Mouse (Mus musculus): Measurements from ENCODE around the gene Ppp1r37. TPM values are rescaled to one million over a fixed set of nuclear protein-coding genes. Genes with fewer than 3 reads are reported as not detected.

The Ppp1r37 gene
- polyA plus RNA-seq (2012; rRNA removed) = 17.7 and 19.6 TPM in 2 replicates

DNA sequence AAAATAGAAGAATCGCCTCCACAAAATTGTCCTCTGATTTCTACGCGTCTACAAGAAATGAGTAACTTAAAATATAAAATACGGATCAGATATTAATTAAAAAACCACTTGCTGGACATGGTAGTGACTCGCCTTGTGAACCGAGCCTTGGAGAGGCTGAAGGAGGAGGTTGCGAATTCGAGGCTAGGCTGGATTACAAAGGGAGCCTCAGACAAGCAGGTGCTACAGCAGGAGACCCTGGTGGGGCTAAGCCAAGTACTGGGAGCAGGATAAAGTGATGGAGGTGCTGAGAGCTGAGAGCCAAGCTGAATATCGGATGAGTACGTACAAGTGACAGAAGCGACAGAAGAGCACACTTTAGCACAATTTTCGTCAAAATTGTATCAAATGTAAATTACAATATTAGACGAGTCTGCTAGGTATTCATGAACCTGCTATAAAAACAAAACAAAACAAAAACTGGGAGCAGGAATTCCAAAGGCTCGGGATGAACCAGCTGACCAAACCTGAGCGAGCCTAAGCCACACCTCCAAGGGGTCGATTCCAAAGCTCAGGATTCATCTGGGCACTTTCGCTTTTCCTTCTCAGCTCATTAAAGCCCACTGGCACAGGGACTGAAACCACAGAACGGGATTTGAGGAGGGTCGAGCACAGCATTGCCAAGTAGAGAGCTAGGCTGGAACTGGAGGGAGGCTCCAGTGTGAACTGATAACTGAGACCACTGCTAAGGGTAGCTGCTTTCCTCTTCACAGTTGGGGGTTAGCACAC lies at the start of gene Ppp1r37:
TSS of gene Ppp1r37 (minus strand) at position 434 of the 768 bp plus-strand sequence.

GRCm38 (mm10) chr7:19603849-19604605 lies 41.2 kb upstream of the Ppp1r37 start, which contains the start of gene Clasrp:
TSS of gene Clasrp (minus strand) at chr7:19604486.

GRCm38 (mm10) chr7:19577141-19577852 lies 14.4 kb upstream of the Ppp1r37 start, which contains the start of the genes Zfp296 and Gemin7:
TSS of gene Zfp296 (plus strand) at chr7:19577287.
TSS of gene Gemin7 (minus strand) at chr7:19577595.

DNA sequence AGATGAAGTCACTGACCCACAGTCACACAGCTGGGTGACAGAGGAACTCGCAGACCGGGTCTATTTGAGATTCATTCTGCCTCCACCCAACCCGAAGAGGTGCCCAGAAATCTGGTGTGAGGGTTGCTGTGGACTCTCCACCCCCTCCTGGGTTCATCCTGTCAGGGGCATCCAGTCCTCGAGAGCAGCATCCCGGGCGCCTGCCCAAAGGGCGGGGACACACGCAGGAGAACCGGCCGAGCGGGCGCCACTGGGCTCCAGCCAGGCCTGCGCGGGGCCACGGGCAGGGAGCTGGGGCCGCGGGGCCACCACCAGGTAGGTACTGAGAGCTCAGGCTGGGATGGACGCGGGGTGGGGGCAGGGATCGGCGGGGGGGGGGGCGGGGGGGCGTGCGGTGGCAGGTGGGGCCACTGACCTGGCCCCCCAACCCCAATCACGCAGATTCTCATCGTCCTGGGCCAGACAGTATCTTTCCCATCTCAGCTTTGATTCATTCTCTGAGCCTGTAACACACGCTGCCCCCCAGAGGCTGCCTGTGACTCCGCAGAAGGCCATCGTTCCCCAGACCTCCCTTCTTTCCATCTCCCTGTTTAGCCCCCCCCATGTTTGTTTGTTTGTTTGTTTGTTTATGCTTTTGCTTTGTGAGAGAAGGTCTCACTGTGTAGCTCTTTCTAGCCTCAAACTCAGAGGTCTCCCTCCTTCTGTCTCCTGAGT lies 45.1 kb downstream of the Ppp1r37 start, which contains the start of gene Nkpd1:
TSS of gene Nkpd1 (plus strand) at position 187 of the 714 bp plus-strand sequence.

GRCm38 (mm10) chr7:19508150-19508923 lies 54.5 kb downstream of the Ppp1r37 start, which contains the start of the genes Bloc1s3 and Trappc6a:
TSS of gene Bloc1s3 (minus strand) at chr7:19508367.
TSS of gene Trappc6a (plus strand) at chr7:19508395.

Other genes with a start within 250 kb of the Ppp1r37 start
- 8.6 and 9.6 TPM in 2 replicates for gene Ercc1, start 218.3 kb downstream of the Ppp1r37 start, polyA plus RNA-seq (2012; rRNA removed)
- 7.3 and 7.5 TPM in 2 replicates for gene Cd3eap, start 203.6 kb downstream of the Ppp1r37 start, polyA plus RNA-seq (2012; rRNA removed)
- gene Ppp1r13l, start 203.3 kb downstream of the Ppp1r37 start, polyA plus RNA-seq (2012; rRNA removed) = 1.7 and 1.9 TPM in 2 replicates
- 9.9 and 11.5 TPM in 2 replicates for gene Ercc2, start 181.1 kb downstream of the Ppp1r37 start, polyA plus RNA-seq (2012; rRNA removed)
- 0.16 and 0.23 TPM in 2 replicates for gene Klc3, start 159.0 kb downstream of the Ppp1r37 start, polyA plus RNA-seq (2012; rRNA removed)
- gene Ckm, start 158.3 kb downstream of the Ppp1r37 start, polyA plus RNA-seq (2012; rRNA removed) = 0.14 and 5.3 TPM in 2 replicates
- gene Mark4, start 104.3 kb downstream of the Ppp1r37 start, polyA plus RNA-seq (2012; rRNA removed) = 2.2 and 2.6 TPM in 2 replicates
- gene Exoc3l2, start 99.7 kb downstream of the Ppp1r37 start, polyA plus RNA-seq (2012; rRNA removed) = 1.7 and 1.9 TPM in 2 replicates
- 1.8 and 2.1 TPM in 2 replicates for gene Bloc1s3, start 54.7 kb downstream of the Ppp1r37 start, polyA plus RNA-seq (2012; rRNA removed)
- 19.8 and 25.1 TPM in 2 replicates for gene Trappc6a, start 54.7 kb downstream of the Ppp1r37 start, polyA plus RNA-seq (2012; rRNA removed)
- gene Nkpd1, start 45.2 kb downstream of the Ppp1r37 start, polyA plus RNA-seq (2012; rRNA removed) = 0.03 TPM in 2 replicates
- gene Zfp296, start 14.2 kb upstream of the Ppp1r37 start, polyA plus RNA-seq (2012; rRNA removed) = 0.66 and 0.83 TPM in 2 replicates
- gene Gemin7, start 14.5 kb upstream of the Ppp1r37 start, polyA plus RNA-seq (2012; rRNA removed) = 29.5 and 35.4 TPM in 2 replicates
- gene Clasrp, start 41.4 kb upstream of the Ppp1r37 start, polyA plus RNA-seq (2012; rRNA removed) = 19.1 and 20.8 TPM in 2 replicates
- gene Relb, start 66.4 kb upstream of the Ppp1r37 start, polyA plus RNA-seq (2012; rRNA removed) = 1.3 and 1.5 TPM in 2 replicates
- gene Clptm1, start 102.0 kb upstream of the Ppp1r37 start, polyA plus RNA-seq (2012; rRNA removed) = 19.1 and 22.8 TPM in 2 replicates
- 439 and 482 TPM in 2 replicates for gene Apoc2, start 114.9 kb upstream of the Ppp1r37 start, polyA plus RNA-seq (2012; rRNA removed)
- gene Gm44805, start 118.3 kb upstream of the Ppp1r37 start, polyA plus RNA-seq (2012; rRNA removed) = 2.8 and 3.9 TPM in 2 replicates
- gene Apoc4, start 118.4 kb upstream of the Ppp1r37 start, polyA plus RNA-seq (2012; rRNA removed) = 77.5 and 93.8 TPM in 2 replicates
- gene Apoc1, start 129.6 kb upstream of the Ppp1r37 start, polyA plus RNA-seq (2012; rRNA removed) = 191 and 192 TPM in 2 replicates
- 2,192 and 2,254 TPM in 2 replicates for gene Apoe, start 136.1 kb upstream of the Ppp1r37 start, polyA plus RNA-seq (2012; rRNA removed)
- gene Tomm40, start 152.4 kb upstream of the Ppp1r37 start, polyA plus RNA-seq (2012; rRNA removed) = 46.5 and 58.9 TPM in 2 replicates
- 7.6 and 8.0 TPM in 2 replicates for gene Nectin2, start 187.4 kb upstream of the Ppp1r37 start, polyA plus RNA-seq (2012; rRNA removed)
- gene Bcam, start 207.9 kb upstream of the Ppp1r37 start, polyA plus RNA-seq (2012; rRNA removed) = 5.7 and 6.1 TPM in 2 replicates
- gene Cblc, start 233.7 kb upstream of the Ppp1r37 start, polyA plus RNA-seq (2012; rRNA removed) = 0.78 and 0.98 TPM in 2 replicates